Mouse (Mus musculus): ENCODE data around the gene Izumo2. TPM values are rescaled to one million over a fixed set of nuclear protein-coding genes. Genes with fewer than 3 reads are reported as not detected.

The Izumo2 gene
- polyA plus RNA-seq, 2 experiments, result not detected

GRCm38 (mm10) chr7:44722058-44722457 lies 13.5 kb downstream of the Izumo2 start:
- no peak for ATAC-seq (ENCODE audit: insufficient read depth)
- Histone ChIP-seq H3K27ac (no peak overlapping the region), H3K4me1 (replicated peaks; ENCODE audit: control insufficient read depth in 2 of 2, insufficient read depth in 2 of 2, low read length in 1 of 2) (no peaks in the 10 kb centered on the region), H3K4me2 (ENCODE audit: low read depth) (no peak overlapping the region), H3K4me3 (ENCODE audit: insufficient read depth in 1 of 2, low read depth in 2 of 2, low read length in 2 of 2) (no peak overlapping the region), H3K9me3 (ENCODE audit: control insufficient read depth, low read length) (no peaks in the 10 kb centered on the region), H3K9ac (replicated peaks) (no peak overlapping the region), H3K36me3 (replicated peaks; ENCODE audit: control insufficient read depth, insufficient read depth, low read depth) (no peaks in the 10 kb centered on the region), H3K27me3 (ENCODE audit: control insufficient read depth, insufficient read depth, low read length) (no peaks in the 10 kb centered on the region)
- DNase-seq (ENCODE audit: low read depth in 3 of 3, low spot score in 3 of 3), result no peak
- TF ChIP-seq EP300 (IDR thresholded peaks at IDR 0.05; ENCODE audit: low read depth) (no peak), CTCF (IDR thresholded peaks at IDR 0.05; ENCODE audit: low read depth) (no peak)
- 51% methylated on average over 5 of the region's 5 CpGs for WGBS (ENCODE audit: insufficient replicate concordance)

- no peak for DNase-seq (ENCODE audit: low read depth in 3 of 3, low spot score in 3 of 3)
- no peak for ATAC-seq (ENCODE audit: insufficient read depth)
- 20% methylated on average over 7 of the region's 7 CpGs for WGBS (ENCODE audit: insufficient replicate concordance)
- Histone ChIP-seq H3K4me3 (ENCODE audit: insufficient read depth in 1 of 2, low read depth in 2 of 2, low read length in 2 of 2) (no peak overlapping the region), H3K4me1 (replicated peaks; ENCODE audit: control insufficient read depth in 2 of 2, insufficient read depth in 2 of 2, low read length in 1 of 2) (no peaks in the 10 kb centered on the region), H3K27ac (no peak overlapping the region), H3K9ac (replicated peaks) (no peak overlapping the region), H3K9me3 (ENCODE audit: control insufficient read depth, low read length) (no peaks in the 10 kb centered on the region), H3K4me2 (ENCODE audit: low read depth) (no peak overlapping the region), H3K27me3 (ENCODE audit: control insufficient read depth, insufficient read depth, low read length) (no peaks in the 10 kb centered on the region), H3K36me3 (replicated peaks; ENCODE audit: control insufficient read depth, insufficient read depth, low read depth) (no peaks in the 10 kb centered on the region)
- TF ChIP-seq EP300 (IDR thresholded peaks at IDR 0.05; ENCODE audit: low read depth) (no peak), CTCF (IDR thresholded peaks at IDR 0.05; ENCODE audit: low read depth) (peak; percentile 53)
These were observed 15.8 kb downstream of the Izumo2 start for GRCm38 (mm10) chr7:44724316-44724715.

- 61% methylated on average over 6 of the region's 6 CpGs for WGBS (ENCODE audit: insufficient replicate concordance)
- no peak overlapping the region for H3K4me2 ChIP-seq (ENCODE audit: low read depth)
- no peak overlapping the region for H3K9ac ChIP-seq (replicated peaks)
- TF ChIP-seq CTCF (IDR thresholded peaks at IDR 0.05; ENCODE audit: low read depth) (no peak), EP300 (IDR thresholded peaks at IDR 0.05; ENCODE audit: low read depth) (no peak)
- no peak overlapping the region for H3K4me3 ChIP-seq (ENCODE audit: insufficient read depth in 1 of 2, low read depth in 2 of 2, low read length in 2 of 2)
- no peaks in the 10 kb centered on the region for H3K4me1 ChIP-seq (replicated peaks; ENCODE audit: control insufficient read depth in 2 of 2, insufficient read depth in 2 of 2, low read length in 1 of 2)
- DNase-seq (ENCODE audit: low read depth in 3 of 3, low spot score in 3 of 3), result no peak
- ATAC-seq (ENCODE audit: insufficient read depth), result no peak
- H3K27me3 ChIP-seq (ENCODE audit: control insufficient read depth, insufficient read depth, low read length), result no peaks in the 10 kb centered on the region
- H3K27ac ChIP-seq, result no peak overlapping the region
- H3K36me3 ChIP-seq (replicated peaks; ENCODE audit: control insufficient read depth, insufficient read depth, low read depth), result no peaks in the 10 kb centered on the region
- H3K9me3 ChIP-seq (ENCODE audit: control insufficient read depth, low read length), result no peaks in the 10 kb centered on the region
These were observed 17.8 kb downstream of the Izumo2 start for GRCm38 (mm10) chr7:44726343-44726742.

- Histone ChIP-seq H3K9me3 (ENCODE audit: control insufficient read depth, low read length) (no peaks in the 10 kb centered on the region), H3K4me2 (ENCODE audit: low read depth) (no peak overlapping the region), H3K27me3 (ENCODE audit: control insufficient read depth, insufficient read depth, low read length) (no peaks in the 10 kb centered on the region), H3K4me1 (replicated peaks; ENCODE audit: control insufficient read depth in 2 of 2, insufficient read depth in 2 of 2, low read length in 1 of 2) (no peaks in the 10 kb centered on the region), H3K9ac (replicated peaks) (no peak overlapping the region), H3K4me3 (ENCODE audit: insufficient read depth in 1 of 2, low read depth in 2 of 2, low read length in 2 of 2) (no peak overlapping the region), H3K27ac (no peak overlapping the region), H3K36me3 (replicated peaks; ENCODE audit: control insufficient read depth, insufficient read depth, low read depth) (no peaks in the 10 kb centered on the region)
- DNase-seq (ENCODE audit: low read depth in 3 of 3, low spot score in 3 of 3), result no peak
- no peak for ATAC-seq (ENCODE audit: insufficient read depth)
- 51% methylated on average over 5 of the region's 5 CpGs for WGBS (ENCODE audit: insufficient replicate concordance)
- TF ChIP-seq CTCF (IDR thresholded peaks at IDR 0.05; ENCODE audit: low read depth) (no peak), EP300 (IDR thresholded peaks at IDR 0.05; ENCODE audit: low read depth) (no peak)
These were observed 18.6 kb downstream of the Izumo2 start for GRCm38 (mm10) chr7:44727151-44727550.

- Histone ChIP-seq H3K4me3 (ENCODE audit: insufficient read depth in 1 of 2, low read depth in 2 of 2, low read length in 2 of 2) (no peak overlapping the region), H3K9ac (replicated peaks) (no peak overlapping the region), H3K9me3 (ENCODE audit: control insufficient read depth, low read length) (no peaks in the 10 kb centered on the region), H3K27me3 (ENCODE audit: control insufficient read depth, insufficient read depth, low read length) (no peaks in the 10 kb centered on the region), H3K27ac (no peak overlapping the region), H3K36me3 (replicated peaks; ENCODE audit: control insufficient read depth, insufficient read depth, low read depth) (no peaks in the 10 kb centered on the region), H3K4me2 (ENCODE audit: low read depth) (no peak overlapping the region), H3K4me1 (replicated peaks; ENCODE audit: control insufficient read depth in 2 of 2, insufficient read depth in 2 of 2, low read length in 1 of 2) (no peaks in the 10 kb centered on the region)
- TF ChIP-seq EP300 (IDR thresholded peaks at IDR 0.05; ENCODE audit: low read depth) (no peak), CTCF (IDR thresholded peaks at IDR 0.05; ENCODE audit: low read depth) (no peak)
- WGBS (ENCODE audit: insufficient replicate concordance), result 61% methylated on average over 11 of the region's 11 CpGs
- ATAC-seq (ENCODE audit: insufficient read depth), result no peak
- DNase-seq (ENCODE audit: low read depth in 3 of 3, low spot score in 3 of 3), result no peak
These were observed 19.8 kb downstream of the Izumo2 start for GRCm38 (mm10) chr7:44728082-44728975.
